Mouse (Mus musculus) heart, embryonic 16.5 days (tissue): ENCODE measurements around the gene Stat4. TPM values are rescaled to one million over a fixed set of nuclear protein-coding genes. Genes with fewer than 3 reads are reported as not detected.

Experiments
- ATAC-seq: fragments of 200-750 bp; cut with Nextera tagmentation; replicated peaks from 2 replicates; pipeline ENCODE4 v1.8.0; 2017; ENCODE audit warnings: moderate number of reproducible peaks; ENCODE audit not compliant: insufficient read depth, low FRiP score; ENCODE audit errors: extremely low read depth
- H3K27ac ChIP-seq: fragments of 300-500 bp; sonication (generic); 2 replicates; pipeline ENCODE4 v1.5.1; 2014; ENCODE audit warnings: mild to moderate bottlenecking, low read length, control low read depth, moderate library complexity
- H3K27me3 ChIP-seq: fragments of 300-500 bp; sonication (generic); 2 replicates; pipeline ENCODE4 v1.6.1; 2014; ENCODE audit warnings: low read length, mixed read lengths; ENCODE audit not compliant: control insufficient read depth, insufficient read depth
- H3K36me3 ChIP-seq: fragments of 300-500 bp; sonication (generic); 2 replicates; pipeline ENCODE4 v1.6.1; 2014; ENCODE audit not compliant: control insufficient read depth, insufficient read depth
- H3K4me1 ChIP-seq: fragments of 300-500 bp; sonication (generic); 2 replicates; pipeline ENCODE4 v1.6.1; 2014; ENCODE audit warnings: low read length, mixed read lengths; ENCODE audit not compliant: control insufficient read depth, insufficient read depth
- H3K4me2 ChIP-seq: fragments of 300-500 bp; sonication (generic); 2 replicates; pipeline ENCODE4 v1.6.1; 2014; ENCODE audit warnings: low read depth, mild to moderate bottlenecking, control low read depth, low read length
- H3K4me3 ChIP-seq: fragments of 300-500 bp; sonication (generic); 2 replicates; pipeline ENCODE4 v1.5.1; 2014; ENCODE audit warnings: mild to moderate bottlenecking, control low read depth, low read length
- H3K9ac ChIP-seq: fragments of 300-500 bp; sonication (generic); 2 replicates; pipeline ENCODE4 v1.6.1; 2014; ENCODE audit warnings: low read length, control low read depth
- H3K9me3 ChIP-seq: fragments of 300-500 bp; sonication (generic); replicated peaks from 2 replicates; pipeline ENCODE4 v1.6.1; 2016; ENCODE audit warnings: low read length; ENCODE audit not compliant: control insufficient read depth
- WGBS: fragments of 180-500 bp; shearing (Covaris S2); extraction: QIAGEN DNeasy Blood & Tissue Kit; methylation state at CpG from one replicate; pipeline ENCODE4 v1.1.7; 2014; 5-methylcytosine and 5-hydroxymethylcytosine counted together
- polyA plus RNA-seq: library from polyadenylated mRNA; unstranded; fragments of >200 nt; fragmentation: Nextera tagmentation; extraction: Ambion mirVana; gene quantifications from 2 replicates; pipeline ENCODE4 v1.2.1, GENCODE M21; 2015

The Stat4 gene
- polyA plus RNA-seq, 1 experiment from 2014 or later: 6.1 TPM

DNA sequence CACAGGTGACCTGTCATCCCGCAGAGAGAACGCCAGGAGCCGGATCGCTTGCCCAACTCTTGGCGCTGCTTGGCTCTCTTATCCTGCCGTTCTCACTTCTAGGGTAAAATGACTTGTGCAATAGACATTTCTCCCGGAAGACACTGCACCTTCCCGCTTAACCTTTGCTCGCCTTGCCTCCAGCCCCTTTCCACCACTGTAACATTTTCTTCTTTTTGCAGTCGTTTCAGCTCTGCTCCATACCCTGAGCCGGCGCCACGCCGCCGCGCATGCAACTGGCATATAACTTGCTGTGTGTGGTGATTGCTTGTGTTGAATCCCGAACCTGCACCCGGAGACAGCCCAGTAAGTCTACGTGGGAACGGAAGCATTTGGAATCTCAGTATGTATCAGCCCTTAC, 132.7 kb downstream of the Stat4 start:
- Histone ChIP-seq H3K27ac (peak overlapping the region; percentile 62), H3K9ac (peak overlapping the region; percentile 78), H3K9me3 (no peaks in the 10 kb centered on the region), H3K36me3 (peaks cover 6% of the 10 kb centered on the region; the same call in 1 of the 2 replicates), H3K4me2 (peak overlapping the region; percentile 80), H3K27me3 (no peaks in the 10 kb centered on the region), H3K4me3 (peak overlapping the region; percentile 75), H3K4me1 (peaks cover 10% of the 10 kb centered on the region)
- under 1% methylated on average over 20 of the region's 20 CpGs for WGBS
- 0 out of 2 replicates have a peak, but pooled peaks have one; percentile 23 for ATAC-seq

GRCm38 (mm10) chr1:52120191-52120590, 133.2 kb downstream of the Stat4 start:
- no peak for ATAC-seq
- Histone ChIP-seq H3K27ac (peak overlapping the region; percentile 62; the same call in 1 of the 2 replicates), H3K27me3 (no peaks in the 10 kb centered on the region), H3K9me3 (no peaks in the 10 kb centered on the region), H3K4me2 (peak overlapping the region; percentile 80), H3K4me3 (peak overlapping the region; percentile 75), H3K9ac (peak overlapping the region; percentile 78), H3K4me1 (peaks cover 10% of the 10 kb centered on the region), H3K36me3 (peaks cover 6% of the 10 kb centered on the region; the same call in 1 of the 2 replicates)
- WGBS: 24% methylated on average over 10 of the region's 10 CpGs

DNA sequence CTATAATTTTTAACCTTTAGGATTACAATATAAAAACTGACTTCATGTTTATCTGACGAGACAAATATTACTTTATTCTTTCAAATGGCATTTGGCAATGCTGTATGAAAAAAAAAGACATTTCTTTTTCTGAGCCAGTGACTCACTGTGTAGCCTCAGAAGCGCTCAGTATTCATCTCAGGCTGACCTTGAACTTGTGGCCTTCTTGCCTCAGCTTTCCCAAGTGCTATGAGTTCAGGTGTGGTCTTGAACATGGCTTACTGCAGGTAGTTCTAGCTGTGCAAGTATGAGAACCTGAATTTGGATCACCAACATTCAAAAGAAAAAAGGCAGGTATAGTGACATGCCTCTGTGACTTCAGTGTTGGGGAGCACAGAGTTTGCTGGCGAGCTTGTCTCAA, 134.1 kb downstream of the Stat4 start:
- ATAC-seq: no peak
- no peaks in the 10 kb centered on the region for H3K9me3 ChIP-seq
- peaks cover 9% of the 10 kb centered on the region for H3K36me3 ChIP-seq
- no peak overlapping the region for H3K9ac ChIP-seq
- peaks cover 10% of the 10 kb centered on the region for H3K4me1 ChIP-seq
- no peak overlapping the region for H3K4me2 ChIP-seq
- no peaks in the 10 kb centered on the region for H3K27me3 ChIP-seq
- WGBS: 90% methylated on average over 3 of the region's 3 CpGs
- H3K4me3 ChIP-seq: no peak overlapping the region
- H3K27ac ChIP-seq: no peak overlapping the region

GRCm38 (mm10) chr1:52124818-52125217, 137.9 kb downstream of the Stat4 start:
- Histone ChIP-seq H3K4me1 (peaks cover 10% of the 10 kb centered on the region), H3K36me3 (peaks cover 26% of the 10 kb centered on the region)
- 67% methylated on average over 3 of the region's 3 CpGs for WGBS

DNA sequence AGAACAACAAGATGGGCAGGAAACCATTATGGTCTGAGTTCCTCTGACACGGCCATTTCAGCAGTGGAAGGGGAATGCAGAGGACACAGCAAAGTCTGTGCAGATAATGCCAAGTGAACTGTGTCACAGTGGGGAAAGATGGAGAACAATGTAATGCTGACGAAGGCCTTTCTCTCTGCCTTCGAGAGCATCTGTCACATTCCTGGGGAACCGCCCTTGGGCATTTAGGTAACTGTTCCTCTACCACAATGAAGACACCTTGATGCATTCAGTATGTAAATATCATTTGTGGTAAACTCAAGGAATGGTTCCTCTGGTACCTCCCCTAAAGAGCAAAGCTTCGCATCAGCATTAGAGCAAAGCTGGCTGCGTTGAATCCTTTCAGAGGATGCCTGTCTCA, 140.4 kb downstream of the Stat4 start:
- peaks cover 29% of the 10 kb centered on the region for H3K36me3 ChIP-seq
- no peak overlapping the region for H3K4me3 ChIP-seq
- no peak overlapping the region for H3K27ac ChIP-seq
- WGBS: 92% methylated on average over 6 of the region's 6 CpGs
- no peaks in the 10 kb centered on the region for H3K27me3 ChIP-seq
- no peak overlapping the region for H3K4me2 ChIP-seq
- ATAC-seq: no peak
- H3K4me1 ChIP-seq: no peaks in the 10 kb centered on the region
- H3K9me3 ChIP-seq: no peaks in the 10 kb centered on the region
- H3K9ac ChIP-seq: no peak overlapping the region

More at GRCm38 (mm10) chr1:52124818-52125217, 137.9 kb downstream of the Stat4 start:
- Histone ChIP-seq H3K27ac (no peak overlapping the region), H3K4me3 (no peak overlapping the region), H3K9ac (no peak overlapping the region), H3K9me3 (no peaks in the 10 kb centered on the region), H3K27me3 (no peaks in the 10 kb centered on the region), H3K4me2 (no peak overlapping the region)
- no peak for ATAC-seq

DNA sequence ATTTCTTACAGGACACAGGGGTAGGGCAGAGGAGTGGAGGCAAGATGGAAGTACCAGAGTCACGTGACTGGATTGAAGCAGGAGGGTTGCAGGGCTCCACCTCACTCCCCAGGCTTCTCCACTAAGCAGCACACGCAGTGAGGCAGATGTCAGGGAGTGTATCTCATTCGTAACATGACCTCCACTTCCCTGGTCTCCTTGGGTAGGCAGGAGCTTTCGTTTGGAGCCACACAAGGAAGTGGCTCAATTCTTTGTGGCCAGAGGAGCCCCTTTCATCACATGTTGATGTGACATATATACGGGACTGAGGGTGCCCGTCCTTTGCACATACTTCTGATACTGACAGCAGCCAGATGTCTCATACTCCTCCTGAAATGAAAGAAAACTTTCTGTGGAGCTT, 142.8 kb downstream of the Stat4 start:
- H3K4me2 ChIP-seq: no peak overlapping the region
- H3K4me1 ChIP-seq: no peaks in the 10 kb centered on the region
- no peaks in the 10 kb centered on the region for H3K9me3 ChIP-seq
- H3K36me3 ChIP-seq: peaks cover 32% of the 10 kb centered on the region
- no peak overlapping the region for H3K4me3 ChIP-seq
- no peaks in the 10 kb centered on the region for H3K27me3 ChIP-seq
- no peak overlapping the region for H3K9ac ChIP-seq
- WGBS: 50% methylated on average over 6 of the region's 6 CpGs
- ATAC-seq: no peak
- H3K27ac ChIP-seq: no peak overlapping the region

GRCm38 (mm10) chr1:52131787-52132377, 144.9 kb downstream of the Stat4 start:
- H3K9ac ChIP-seq: no peak overlapping the region
- H3K4me3 ChIP-seq: no peak overlapping the region
- ATAC-seq: no peak
- H3K4me2 ChIP-seq: no peak overlapping the region
- H3K27ac ChIP-seq: no peak overlapping the region
- H3K4me1 ChIP-seq: no peaks in the 10 kb centered on the region
- H3K27me3 ChIP-seq: no peaks in the 10 kb centered on the region
- no peaks in the 10 kb centered on the region for H3K9me3 ChIP-seq
- WGBS: 83% methylated on average over 11 of the region's 11 CpGs
- peaks cover 28% of the 10 kb centered on the region for H3K36me3 ChIP-seq

DNA sequence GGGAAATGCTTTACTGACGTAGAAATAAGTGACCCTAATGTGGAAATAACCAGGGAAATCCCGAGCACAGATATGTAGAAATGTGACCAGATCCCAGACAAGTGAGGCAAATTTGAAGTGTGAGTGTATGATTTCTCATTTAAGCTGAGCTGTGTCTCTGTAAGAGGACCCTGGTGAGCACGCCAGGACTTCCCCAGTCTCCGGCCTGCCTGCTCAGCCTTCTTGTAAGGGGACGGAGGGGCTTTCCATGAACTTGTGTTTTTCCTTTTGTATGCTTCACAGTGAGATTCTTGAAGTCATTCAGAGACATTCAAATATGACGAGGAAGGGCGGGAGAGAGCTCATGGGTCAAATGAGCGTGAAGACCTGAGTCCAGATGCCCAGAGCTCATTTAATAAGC, 146.3 kb downstream of the Stat4 start:
- 87% methylated on average over 8 of the region's 8 CpGs for WGBS
- Histone ChIP-seq H3K9ac (no peak overlapping the region), H3K27ac (no peak overlapping the region), H3K4me2 (no peak overlapping the region), H3K9me3 (no peaks in the 10 kb centered on the region), H3K4me1 (no peaks in the 10 kb centered on the region), H3K36me3 (peaks cover 24% of the 10 kb centered on the region), H3K27me3 (no peaks in the 10 kb centered on the region), H3K4me3 (no peak overlapping the region)
- no peak for ATAC-seq

- no peak overlapping the region for H3K4me2 ChIP-seq
- no peak for ATAC-seq
- H3K27me3 ChIP-seq: no peaks in the 10 kb centered on the region
- H3K9ac ChIP-seq: no peak overlapping the region
- peaks cover 20% of the 10 kb centered on the region; the same call in 1 of the 2 replicates for H3K36me3 ChIP-seq
- H3K9me3 ChIP-seq: no peaks in the 10 kb centered on the region
- H3K27ac ChIP-seq: no peak overlapping the region
- H3K4me1 ChIP-seq: peaks cover 11% of the 10 kb centered on the region
- 71% methylated on average over 16 of the region's 16 CpGs for WGBS
- H3K4me3 ChIP-seq: no peak overlapping the region
These were observed 150.3 kb downstream of the Stat4 start for GRCm38 (mm10) chr1:52137292-52137691.
